Mouse (Mus musculus) ovary, postnatal 36 days (tissue): ENCODE data around the gene Ston2.

ENCODE experiments used
- DNase-seq: peaks from one replicate; pipeline ENCODE4 v3.0.0; 2022; ENCODE audit warnings: low spot score, mixed read lengths

The Ston2 gene

GRCm38 (mm10) chr12:91787959-91788437, at the start of gene Ston2:
Gene Ston2, minus strand, starts transcription at chr12:91788387.
- DNase-seq, result no peak

- peak; percentile 59 for DNase-seq
These were observed 49.3 kb upstream of the Ston2 start for GRCm38 (mm10) chr12:91837401-91838065.

DNA sequence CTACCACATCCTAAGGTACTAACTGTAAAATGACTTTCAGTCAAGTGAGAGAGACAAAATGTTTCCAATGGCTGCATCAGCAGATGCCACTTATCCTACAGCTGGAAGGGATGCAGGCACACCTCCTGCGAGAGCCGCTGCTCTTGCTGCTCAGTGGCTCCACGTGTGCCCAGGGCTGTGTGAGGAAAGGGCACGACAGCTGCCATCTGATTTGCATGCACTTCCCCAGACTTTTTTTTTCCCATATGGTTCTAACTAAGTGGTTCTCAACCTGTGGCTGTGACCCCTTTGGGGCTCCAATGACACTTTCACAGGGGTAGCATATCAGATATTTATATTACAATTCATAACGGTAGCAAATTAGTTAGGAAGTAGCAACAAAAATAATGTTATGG, 45.7 kb upstream of the Ston2 start:
- DNase-seq, result no peak

DNA sequence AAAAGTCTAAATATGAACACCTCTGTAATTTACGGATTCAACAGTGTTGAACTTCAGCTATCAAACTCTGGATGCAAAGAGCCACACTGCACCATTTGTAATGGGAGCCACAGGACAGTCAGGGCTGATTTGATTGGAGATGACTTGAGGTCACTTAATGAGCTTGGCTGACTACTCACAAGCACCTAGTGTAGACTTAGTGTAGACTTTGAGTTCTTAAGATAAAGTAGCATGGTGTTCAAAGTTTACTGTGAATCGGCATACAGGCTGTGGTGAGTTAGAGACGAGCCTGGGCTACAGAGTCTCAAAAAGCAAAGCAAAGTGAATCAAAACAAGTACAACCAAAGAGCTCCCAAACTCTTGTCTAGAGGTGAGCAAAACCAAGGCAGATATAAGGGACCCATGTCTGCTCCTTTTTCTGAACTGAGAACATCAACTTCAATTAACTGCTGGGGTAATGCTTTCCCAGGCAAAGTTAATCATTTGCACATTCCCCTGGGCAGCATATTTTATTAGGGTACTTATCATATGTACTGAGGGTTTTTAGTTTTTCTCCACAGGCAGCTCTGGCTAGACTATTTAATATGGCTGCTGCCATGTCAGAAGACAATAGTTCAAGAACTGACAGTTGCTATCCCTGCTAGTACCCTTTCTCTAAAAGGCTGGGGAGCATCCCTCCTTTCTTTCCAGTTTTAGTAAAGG, 45.2 kb upstream of the Ston2 start:
- no peak for DNase-seq

DNA sequence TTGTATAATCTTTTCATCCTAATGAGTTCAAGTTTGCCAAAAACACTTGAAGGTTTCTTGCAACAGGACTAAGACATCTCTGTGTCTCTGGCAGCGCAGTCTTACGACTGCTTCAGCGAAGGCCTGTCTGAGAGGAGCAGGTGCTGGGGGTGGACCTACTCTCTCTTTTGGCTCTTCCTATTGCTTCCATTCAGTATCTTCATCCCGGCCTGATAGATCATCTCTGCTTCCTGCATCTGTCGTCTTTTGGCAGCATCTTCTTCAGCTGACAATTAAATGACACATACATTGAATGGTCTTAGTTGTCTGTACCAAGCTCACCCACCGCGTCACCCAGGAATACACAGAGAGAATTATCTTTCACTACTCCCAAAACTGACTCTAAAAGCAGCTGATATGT, 43.2 kb upstream of the Ston2 start:
- no peak for DNase-seq

DNA sequence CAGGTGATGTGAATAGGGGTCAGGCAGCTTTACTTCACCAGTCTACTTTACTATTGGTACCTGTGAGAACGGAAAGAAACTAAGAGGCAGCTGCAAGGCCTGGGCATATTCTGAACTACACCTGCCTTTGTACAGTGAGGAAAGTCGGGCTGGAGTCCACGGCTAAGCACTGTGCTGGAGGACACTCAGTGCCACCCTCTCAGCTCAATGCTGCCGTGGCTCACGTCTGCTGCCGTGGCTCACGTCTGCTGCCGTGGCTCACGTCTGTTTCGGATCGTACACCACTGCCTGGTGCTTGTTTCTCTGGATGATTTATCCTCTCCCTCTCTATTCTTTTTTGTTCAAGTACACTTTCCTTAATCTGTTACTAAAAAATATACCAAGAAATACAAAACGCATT, 32.3 kb upstream of the Ston2 start:
- DNase-seq, result no peak

GRCm38 (mm10) chr12:91818726-91819125, 30.5 kb upstream of the Ston2 start:
- DNase-seq, result no peak

GRCm38 (mm10) chr12:91815990-91816389, 27.8 kb upstream of the Ston2 start:
- peak; percentile 54 for DNase-seq

DNA sequence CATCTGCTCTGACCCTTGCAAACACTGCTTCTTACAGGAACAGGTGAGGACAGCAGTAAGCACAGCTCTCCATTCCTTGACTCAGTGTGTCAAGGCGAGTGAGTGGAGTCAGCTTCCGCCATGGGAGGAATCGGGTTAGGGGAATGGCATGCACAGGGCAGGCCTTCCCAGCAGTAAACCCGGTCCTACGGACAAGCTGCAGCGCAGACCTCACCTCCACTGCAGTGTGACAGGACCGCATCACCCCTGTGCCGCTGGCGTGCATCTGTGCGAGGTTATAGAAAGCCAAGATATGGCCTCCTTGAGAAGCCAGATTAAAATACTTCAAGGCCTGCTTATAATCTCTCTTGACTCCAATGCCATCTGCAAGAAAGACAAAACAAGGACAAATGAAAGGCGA, 27.4 kb upstream of the Ston2 start:
- no peak for DNase-seq

DNA sequence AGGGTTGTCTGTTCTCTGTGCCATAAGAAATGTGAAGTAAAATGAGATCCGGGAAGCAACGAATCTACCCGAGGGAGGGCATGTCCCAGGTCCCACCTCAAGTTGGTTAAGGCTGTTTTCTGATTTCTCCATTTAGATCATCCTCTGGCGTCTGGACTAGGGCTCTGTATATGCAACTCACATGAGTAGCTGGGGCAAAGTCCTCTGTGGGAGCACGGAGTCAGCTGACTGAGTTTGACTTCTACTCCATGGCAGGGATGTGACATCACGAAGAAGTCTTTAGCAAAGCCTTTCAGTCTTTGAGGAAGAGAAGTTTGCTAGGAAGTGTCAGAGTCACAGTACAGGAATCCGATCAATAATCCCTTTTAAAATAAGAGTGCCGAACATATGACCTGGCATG, 20.7 kb upstream of the Ston2 start:
- no peak for DNase-seq

GRCm38 (mm10) chr12:91807761-91808160, 19.6 kb upstream of the Ston2 start:
- no peak for DNase-seq

GRCm38 (mm10) chr12:91807095-91807494, 18.9 kb upstream of the Ston2 start:
- DNase-seq, result no peak

GRCm38 (mm10) chr12:91804262-91804661, 16.1 kb upstream of the Ston2 start:
- no peak for DNase-seq

DNA sequence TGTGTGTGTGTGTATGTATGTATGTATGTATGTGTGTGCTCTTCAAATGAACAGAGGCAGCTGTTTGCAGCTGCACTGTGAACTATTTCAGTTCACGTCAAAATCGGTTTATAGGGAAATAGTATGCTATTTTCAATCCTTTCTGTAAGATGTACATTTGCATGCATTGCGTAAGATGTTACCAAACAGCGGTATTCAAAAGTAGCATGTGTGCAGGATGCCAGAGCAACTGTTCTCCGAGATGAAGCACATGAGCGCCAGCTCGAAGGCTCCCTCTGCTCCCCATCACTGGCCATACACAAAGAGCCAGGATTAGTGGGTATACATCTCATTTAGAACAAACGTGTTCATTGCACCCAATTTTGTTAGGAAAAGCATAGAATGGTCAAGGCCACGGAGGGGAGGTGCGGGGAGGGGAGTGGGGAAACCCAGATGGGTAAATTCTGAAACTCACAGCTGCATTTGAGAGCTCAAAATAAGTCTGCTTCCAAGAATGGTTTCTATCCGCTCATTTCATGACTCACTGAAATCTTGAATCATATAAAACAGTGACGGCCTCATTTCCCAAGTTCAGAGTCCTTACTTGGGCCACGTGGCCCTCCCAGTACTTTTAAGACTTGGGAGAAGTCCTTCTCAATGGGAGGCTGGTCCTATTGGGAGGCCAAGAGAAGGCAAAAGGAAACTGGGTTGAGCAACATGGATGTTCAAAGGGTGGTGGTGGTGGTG, 15.2 kb upstream of the Ston2 start:
- no peak for DNase-seq

DNA sequence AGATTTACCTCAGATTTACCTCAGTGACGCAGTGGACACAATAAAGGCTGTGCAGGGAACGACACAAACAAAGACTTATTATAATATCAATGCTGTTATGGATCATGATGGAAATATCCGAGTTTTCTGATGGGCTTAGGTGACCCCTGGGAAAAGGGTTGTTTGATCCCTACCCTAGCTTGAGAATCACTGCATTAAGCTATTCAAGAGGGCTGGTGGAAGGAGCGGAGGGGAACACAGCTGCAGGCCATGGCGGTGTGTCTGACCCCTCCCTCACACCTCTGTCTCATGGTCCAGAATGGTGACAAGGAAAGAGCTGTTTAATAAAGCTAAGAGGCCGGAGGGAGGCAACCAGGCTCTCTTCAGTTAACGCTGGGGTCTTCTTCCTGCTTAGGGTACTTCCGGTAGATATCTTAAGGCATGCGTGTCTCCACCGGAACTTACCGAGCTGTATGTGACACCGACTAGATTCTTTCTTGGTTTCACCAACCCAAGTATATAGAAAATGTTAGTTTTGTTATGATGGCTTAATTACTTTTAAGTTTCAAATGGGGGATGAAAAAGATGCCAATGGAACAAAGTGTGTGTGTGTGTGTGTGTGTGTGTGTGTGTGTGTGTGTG, 14.5 kb upstream of the Ston2 start:
- no peak for DNase-seq

GRCm38 (mm10) chr12:91800861-91801385, 12.7 kb upstream of the Ston2 start:
- DNase-seq, result no peak

GRCm38 (mm10) chr12:91799821-91800335, 11.7 kb upstream of the Ston2 start:
- DNase-seq, result no peak

GRCm38 (mm10) chr12:91799379-91799773, 11.2 kb upstream of the Ston2 start:
- DNase-seq, result no peak

GRCm38 (mm10) chr12:91798720-91799378, 10.7 kb upstream of the Ston2 start:
- DNase-seq, result no peak

- DNase-seq, result no peak
These were observed 8.6 kb upstream of the Ston2 start for GRCm38 (mm10) chr12:91796774-91797173.

DNA sequence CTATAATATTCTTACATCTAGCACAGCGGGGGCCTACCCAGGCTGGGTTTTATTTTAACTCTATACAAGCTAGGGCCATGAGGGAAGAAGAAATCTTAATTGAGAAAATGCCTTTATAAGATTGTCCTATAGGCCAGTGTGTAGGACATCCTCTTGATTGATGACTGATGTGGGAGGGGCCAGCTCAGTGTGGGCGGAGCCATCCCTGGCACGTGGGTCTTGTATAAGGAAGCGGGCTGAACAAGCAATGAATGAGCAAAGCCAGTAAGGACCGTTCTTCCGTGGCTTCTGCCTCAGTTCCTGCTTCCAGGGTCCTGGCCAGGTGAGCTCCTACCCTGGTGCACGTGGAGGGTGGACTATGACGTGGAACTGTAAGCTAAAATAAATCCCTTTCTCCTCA, 5.1 kb upstream of the Ston2 start:
- DNase-seq, result no peak

- DNase-seq, result no peak
These were observed 3.6 kb upstream of the Ston2 start for GRCm38 (mm10) chr12:91791822-91792221.
